ENCODE assay signal across 11 mouse cellular contexts in genomic region chr1:38788904-38789303, GRCm38 (mm10). TPM values are rescaled to one million over a fixed set of nuclear protein-coding genes. Genes with fewer than 3 reads are reported as not detected.
A peak's percentile ranks its signal among the peaks of the same experiment; 100 is the strongest.
DNase-seq lines count a peak whose midpoint lies in the region; TF ChIP-seq lines count a peak whose summit lies in the region.
"Had no signal": no experiment of that assay in that cellular context is flagged by ENCODE, and none has a peak within 500 bp of the region (broad histone marks: within the 10 kb centered on the region; RNA-seq: fewer than 3 reads in every experiment).

No protein-coding gene starts in this region.

- intact Hi-C loops in left cerebral cortex, adult 2 months (cut with DNase I): no loop called here

- H3K27ac ChIP-seq in left cerebral cortex, adult 2 months: no peak overlapping the region

- DNase-seq in cerebellum, postnatal 14 days: peak; percentile 38 to 47
- DNase-seq in cerebellum, adult 8-10 months: no peak
- DNase-seq in left cerebral cortex, adult 2 months (ENCODE audit: extremely low spot score in 1 of 2, low spot score in 2 of 2): no peak
- no peak for DNase-seq in left cerebral cortex, adult 8-10 months (ENCODE audit: low spot score in 2 of 2)
- DNase-seq in 416B (ENCODE audit: low read depth): peak; percentile 45
- peak; percentile 41 for DNase-seq in brain, adult 2 months (ENCODE audit: low read depth, low spot score)
- no peak for DNase-seq in right cerebral cortex, postnatal 25 days
- DNase-seq in spleen, postnatal 4 days (ENCODE audit: low spot score in 2 of 2): no peak
- DNase-seq: adrenal gland, postnatal 36 days; cerebellum, postnatal 25 days had no signal

- H3K4me3 ChIP-seq in left cerebral cortex, adult 2 months: no peak overlapping the region
- H3K4me3 ChIP-seq: megakaryocyte, embryonic 14.5 days had no signal

- peak; percentile 61 for TF ChIP-seq CTCF in left cerebral cortex, adult 2 months (IDR thresholded peaks at IDR 0.05)

RNA-seq across cellular contexts. Expression of gene Lonrf2, which starts 47.6 kb away (rescaled TPM):
- 100 to 1,000 TPM; 120 to 123 TPM for total RNA-seq in left cerebral cortex, adult 2 months (2021)
- total RNA-seq in left cerebral cortex, adult 8-10 months (2022): 100 to 1,000 TPM; 109 to 123 (median 115) TPM

Comparison
In these comparisons a context has a peak if more than half of its experiments do, and no peak if none do; other contexts are left out.
1. DNase-seq: peak in cerebellum, postnatal 14 days (2 of 2), 416B (single experiment) and brain, adult 2 months (single experiment); none in cerebellum, adult 8-10 months (single experiment), left cerebral cortex, adult 2 months (0 of 2), left cerebral cortex, adult 8-10 months (0 of 2), right cerebral cortex, postnatal 25 days (single experiment) and spleen, postnatal 4 days (0 of 2).